22 mouse cellular contexts compared by ENCODE assay signal in genomic region chr9:72144148-72144547, GRCm38 (mm10).
"Had no signal": no experiment of that assay in that cellular context is flagged by ENCODE, and none has a peak within 500 bp of the region (broad histone marks: within the 10 kb centered on the region; RNA-seq: fewer than 3 reads in every experiment).

No protein-coding gene starts in this region.

- H3K9ac ChIP-seq: liver, embryonic 13.5 days; liver, embryonic 15.5 days; liver, postnatal 0 days; lung, embryonic 15.5 days; midbrain, embryonic 13.5 days; midbrain, embryonic 15.5 days; neural tube, embryonic 13.5 days; neural tube, embryonic 15.5 days had no signal

- H3K4me1 ChIP-seq: lung, embryonic 15.5 days; midbrain, embryonic 13.5 days; midbrain, embryonic 15.5 days; neural tube, embryonic 13.5 days; neural tube, embryonic 15.5 days had no signal

- H3K27me3 ChIP-seq: liver, embryonic 13.5 days; liver, embryonic 15.5 days; lung, embryonic 15.5 days; midbrain, embryonic 13.5 days; midbrain, embryonic 15.5 days; neural tube, embryonic 13.5 days; neural tube, embryonic 15.5 days had no signal

- DNase-seq: liver, embryonic 13.5 days; liver, postnatal 0 days; lung, adult 2 months; lung, postnatal 14 days; lung, postnatal 36 days; retina, postnatal 1 day; right cerebral cortex, adult 18-20 months; right cerebral cortex, postnatal 25 days; right cerebral cortex, postnatal 4 days; spleen, adult 18-20 months; thymus, adult 2 months; thymus, postnatal 25 days; thymus, postnatal 4 days had no signal

- H3K27ac ChIP-seq: liver, embryonic 13.5 days; liver, embryonic 15.5 days; lung, embryonic 15.5 days; macrophage; midbrain, embryonic 13.5 days; midbrain, embryonic 15.5 days; neural tube, embryonic 13.5 days; neural tube, embryonic 15.5 days had no signal

- ATAC-seq: liver, postnatal 0 days; lung, postnatal 0 days; midbrain, embryonic 13.5 days; midbrain, embryonic 15.5 days had no signal

- H3K4me3 ChIP-seq: liver, embryonic 13.5 days; liver, embryonic 15.5 days; lung, embryonic 15.5 days; midbrain, embryonic 13.5 days; midbrain, embryonic 15.5 days; myocyte; neural tube, embryonic 13.5 days; neural tube, embryonic 15.5 days had no signal

- H3K9me3 ChIP-seq: liver, embryonic 13.5 days; liver, embryonic 15.5 days; lung, embryonic 15.5 days; midbrain, embryonic 13.5 days; midbrain, embryonic 15.5 days; neural tube, embryonic 13.5 days; neural tube, embryonic 15.5 days had no signal

- H3K36me3 ChIP-seq: liver, embryonic 13.5 days; liver, embryonic 15.5 days; lung, embryonic 15.5 days; midbrain, embryonic 13.5 days; midbrain, embryonic 15.5 days; neural tube, embryonic 13.5 days; neural tube, embryonic 15.5 days had no signal
